Mouse (Mus musculus) hindbrain, embryonic 12.5 days (tissue): ENCODE measurements around the gene Pla2g6. TPM values are rescaled to one million over a fixed set of nuclear protein-coding genes. Genes with fewer than 3 reads are reported as not detected.

Source experiments
- ATAC-seq: fragments of 200-750 bp; cut with Nextera tagmentation; 2 replicates; pipeline ENCODE4 v1.8.0; 2017; ENCODE audit warnings: moderate TSS enrichment; ENCODE audit not compliant: low FRiP score
- H3K27ac ChIP-seq: fragments of 300-500 bp; sonication (generic); 2 replicates; pipeline ENCODE4 v1.5.1; 2016; ENCODE audit warnings: mild to moderate bottlenecking
- H3K27me3 ChIP-seq: fragments of 300-500 bp; sonication (generic); 2 replicates; pipeline ENCODE4 v1.6.1; 2016; ENCODE audit warnings: mild to moderate bottlenecking
- H3K36me3 ChIP-seq: fragments of 300-500 bp; sonication (generic); 2 replicates; pipeline ENCODE4 v1.6.1; 2016; ENCODE audit warnings: mild to moderate bottlenecking
- H3K4me1 ChIP-seq: fragments of 300-500 bp; sonication (generic); 2 replicates; pipeline ENCODE4 v1.6.1; 2016
- H3K4me2 ChIP-seq: fragments of 300-500 bp; sonication (generic); replicated peaks from 2 replicates; pipeline ENCODE4 v1.6.1; 2016; ENCODE audit warnings: mild to moderate bottlenecking
- H3K4me3 ChIP-seq: fragments of 300-500 bp; sonication (generic); 2 replicates; pipeline ENCODE4 v1.5.1; 2016; ENCODE audit warnings: mild to moderate bottlenecking
- H3K9ac ChIP-seq: fragments of 300-500 bp; sonication (generic); 2 replicates; pipeline ENCODE4 v1.6.1; 2016; ENCODE audit warnings: mild to moderate bottlenecking, moderate library complexity
- H3K9me3 ChIP-seq: fragments of 300-500 bp; sonication (generic); replicated peaks from 2 replicates; pipeline ENCODE4 v1.6.1; 2016; ENCODE audit warnings: mild to moderate bottlenecking
- WGBS: fragments of 180-500 bp; shearing (Covaris S2); methylation state at CpG from one replicate; pipeline ENCODE4 v1.1.7; 2016; 5-methylcytosine and 5-hydroxymethylcytosine counted together
- microRNA counts: library from miRNA; unstranded; fragments of <30 nt; microRNA quantifications from one replicate; lab custom pipeline; 2017
- microRNA-seq: library from miRNA; unstranded; fragments of <30 nt; microRNA quantifications from one replicate; pipeline ENCODE4, GENCODE M21; 2017
- polyA plus RNA-seq: library from polyadenylated mRNA; unstranded; fragments of >200 nt; fragmentation: Nextera tagmentation; extraction: Ambion mirVana; gene quantifications from 2 replicates; pipeline ENCODE4 v1.2.1, GENCODE M21; 2016

Pla2g6 gene
- polyA plus RNA-seq, 1 experiment from 2014 or later = 36.5 TPM

GRCm38 (mm10) chr15:79243234-79244042 lies 84.8 kb downstream of the Pla2g6 start:
- Histone ChIP-seq H3K9me3 (no peaks in the 10 kb centered on the region), H3K9ac (no peak overlapping the region), H3K27me3 (no peaks in the 10 kb centered on the region), H3K4me1 (peaks cover 5% of the 10 kb centered on the region; the same call in 1 of the 2 replicates), H3K36me3 (peaks cover 70% of the 10 kb centered on the region), H3K4me3 (no peak overlapping the region), H3K4me2 (no peak overlapping the region), H3K27ac (peak overlapping the region; percentile 31; the same call in 1 of the 2 replicates)
- 26% methylated on average over 10 of the region's 10 CpGs for WGBS
- ATAC-seq = peak; percentile 97

GRCm38 (mm10) chr15:79242574-79243233 lies 85.5 kb downstream of the Pla2g6 start:
- Histone ChIP-seq H3K4me2 (no peak overlapping the region), H3K27me3 (no peaks in the 10 kb centered on the region), H3K4me3 (no peak overlapping the region), H3K4me1 (peaks cover 5% of the 10 kb centered on the region; the same call in 1 of the 2 replicates), H3K9me3 (no peaks in the 10 kb centered on the region), H3K36me3 (peaks cover 70% of the 10 kb centered on the region), H3K27ac (no peak overlapping the region), H3K9ac (no peak overlapping the region)
- WGBS = 78% methylated on average over 13 of the region's 13 CpGs
- ATAC-seq = peak; percentile 60

- whole genome bisulfite sequencing = 80% methylated on average over 6 of the region's 6 CpGs
- Histone ChIP-seq H3K9me3 (no peaks in the 10 kb centered on the region), H3K4me3 (no peak overlapping the region), H3K4me2 (no peak overlapping the region), H3K27me3 (no peaks in the 10 kb centered on the region), H3K9ac (no peak overlapping the region), H3K36me3 (peaks cover 76% of the 10 kb centered on the region), H3K27ac (no peak overlapping the region), H3K4me1 (no peaks in the 10 kb centered on the region)
- no peak for ATAC-seq
These were observed 90.2 kb downstream of the Pla2g6 start for GRCm38 (mm10) chr15:79238036-79238435.

MicroRNAs encoded within 50 kb of the gene (microRNA counts, 519-probe panel; counts per million panel counts)
- microRNA mmu-miR-1943 (lab: Ali Mortazavi, UCI) = 470 counts per million, percentile 58 among the panel's probes with 10 or more counts

Small RNA genes lying within 50 kb of the gene (microRNA-seq; reads per million reads assigned to microRNA genes)
- gene Mir1943 = 1.9 reads per million

Other genes with a start within 250 kb of the Pla2g6 start
- gene Micall1, start 219.5 kb downstream of the Pla2g6 start, polyA plus RNA-seq = 12.4 and 16.3 TPM in 2 replicates
- gene Polr2f, start 187.4 kb downstream of the Pla2g6 start, polyA plus RNA-seq = 298 and 337 TPM in 2 replicates
- gene 1700088E04Rik, start 187.1 kb downstream of the Pla2g6 start, polyA plus RNA-seq = 13.4 and 15.8 TPM in 2 replicates
- 12.4 and 19.5 TPM in 2 replicates for gene Sox10, start 163.2 kb downstream of the Pla2g6 start, polyA plus RNA-seq
- 67.1 and 72.6 TPM in 2 replicates for gene Pick1, start 99.2 kb downstream of the Pla2g6 start, polyA plus RNA-seq
- 1.0 TPM in 2 replicates for gene Gm49486, start 99.0 kb downstream of the Pla2g6 start, polyA plus RNA-seq
- 0.36 and 0.66 TPM in 2 replicates for gene Slc16a8, start 73.6 kb downstream of the Pla2g6 start, polyA plus RNA-seq
- 0.92 and 4.1 TPM in 2 replicates for gene Baiap2l2, start 42.9 kb downstream of the Pla2g6 start, polyA plus RNA-seq
- gene Maff, start 18.2 kb upstream of the Pla2g6 start, polyA plus RNA-seq = 1.4 and 1.5 TPM in 2 replicates
- gene Tmem184b, start 75.2 kb upstream of the Pla2g6 start, polyA plus RNA-seq = 46.2 and 52.0 TPM in 2 replicates
- 280 and 284 TPM in 2 replicates for gene Csnk1e, start 127.2 kb upstream of the Pla2g6 start, polyA plus RNA-seq
- gene Kcnj4, start 176.9 kb upstream of the Pla2g6 start, polyA plus RNA-seq = not detected in 2 replicates
- 32.2 and 39.2 TPM in 2 replicates for gene Kdelr3, start 188.0 kb upstream of the Pla2g6 start, polyA plus RNA-seq
- 76.5 and 77.2 TPM in 2 replicates for gene Ddx17, start 218.4 kb upstream of the Pla2g6 start, polyA plus RNA-seq